Mouse (Mus musculus): ENCODE results near the gene Rptor. TPM values are rescaled to one million over a fixed set of nuclear protein-coding genes. Genes with fewer than 3 reads are reported as not detected.

Rptor gene
- polyA plus RNA-seq, 1 experiment from 2014 or later: 12.5 TPM

Other genes with a start within 250 kb of the Rptor start
- 5.9 and 6.2 TPM in 2 replicates for gene Sgsh, start 247.4 kb upstream of the Rptor start, polyA plus RNA-seq (2015; fragmentation: Nextera tagmentation; extraction: Ambion mirVana)
- gene Slc26a11, start 247.3 kb upstream of the Rptor start, polyA plus RNA-seq (2015; fragmentation: Nextera tagmentation; extraction: Ambion mirVana): 11.0 and 11.9 TPM in 2 replicates
- 1.9 and 2.1 TPM in 2 replicates for gene Rnf213, start 209.8 kb upstream of the Rptor start, polyA plus RNA-seq (2015; fragmentation: Nextera tagmentation; extraction: Ambion mirVana)
- 16.0 and 17.3 TPM in 2 replicates for gene Endov, start 111.6 kb upstream of the Rptor start, polyA plus RNA-seq (2015; fragmentation: Nextera tagmentation; extraction: Ambion mirVana)
- gene Nptx1, start 55.2 kb upstream of the Rptor start, polyA plus RNA-seq (2015; fragmentation: Nextera tagmentation; extraction: Ambion mirVana): 0.60 and 0.66 TPM in 2 replicates